Mouse (Mus musculus): Measurements from ENCODE around the gene Ppp1r1b. TPM values are rescaled to one million over a fixed set of nuclear protein-coding genes. Genes with fewer than 3 reads are reported as not detected.

Gene Ppp1r1b
- polyA plus RNA-seq, 2 experiments, result 2.9 to 3.6 TPM

DNA sequence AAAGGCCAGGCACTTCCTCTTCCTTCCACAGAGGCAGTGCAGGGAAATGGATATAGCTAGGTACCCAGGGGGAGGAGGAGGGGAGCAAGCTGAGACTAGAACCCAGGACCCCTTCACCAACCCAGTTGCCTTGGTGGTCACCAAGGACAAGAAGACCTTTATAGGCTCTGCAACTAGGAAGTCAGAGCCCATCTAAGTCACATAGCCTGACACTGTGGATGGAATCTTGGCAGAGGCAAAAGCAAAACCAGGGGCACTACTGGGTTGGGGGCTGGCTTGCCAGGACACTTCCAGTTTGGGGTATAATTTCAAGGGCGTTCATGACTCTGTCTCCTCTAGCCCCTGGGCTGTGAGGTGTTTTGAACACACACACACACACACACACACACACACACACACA, 16.8 kb upstream of the Ppp1r1b start:
- Histone ChIP-seq H3K9ac (ENCODE audit: low read depth, low read length, severe bottlenecking) (no peak overlapping the region), H3K9me3 (ENCODE audit: control insufficient read depth, low read length) (no peaks in the 10 kb centered on the region), H3K4me2 (replicated peaks; ENCODE audit: low read depth, low read length, severe bottlenecking) (no peak overlapping the region), H3K4me1 (ENCODE audit: control insufficient read depth, insufficient read depth, low read length) (peaks cover 5% of the 10 kb centered on the region; the same call in 1 of the 2 replicates), H3K36me3 (ENCODE audit: control insufficient read depth, insufficient read depth, low read length) (no peaks in the 10 kb centered on the region), H3K27ac (replicated peaks; ENCODE audit: low read depth, low read length) (no peak overlapping the region), H3K4me3 (replicated peaks; ENCODE audit: low read length) (no peak overlapping the region), H3K27me3 (ENCODE audit: control insufficient read depth, insufficient read depth, low read length) (peaks cover 100% of the 10 kb centered on the region)
- ATAC-seq (ENCODE audit: low FRiP score, low read depth), result no peak
- WGBS, result 50% methylated on average over 1 of the region's 1 CpGs
- no peak for TF ChIP-seq POLR2A (IDR thresholded peaks at IDR 0.05; ENCODE audit: borderline replicate concordance, extremely low read depth, insufficient read depth, insufficient read length)
- no peak for DNase-seq (ENCODE audit: low spot score)

DNA sequence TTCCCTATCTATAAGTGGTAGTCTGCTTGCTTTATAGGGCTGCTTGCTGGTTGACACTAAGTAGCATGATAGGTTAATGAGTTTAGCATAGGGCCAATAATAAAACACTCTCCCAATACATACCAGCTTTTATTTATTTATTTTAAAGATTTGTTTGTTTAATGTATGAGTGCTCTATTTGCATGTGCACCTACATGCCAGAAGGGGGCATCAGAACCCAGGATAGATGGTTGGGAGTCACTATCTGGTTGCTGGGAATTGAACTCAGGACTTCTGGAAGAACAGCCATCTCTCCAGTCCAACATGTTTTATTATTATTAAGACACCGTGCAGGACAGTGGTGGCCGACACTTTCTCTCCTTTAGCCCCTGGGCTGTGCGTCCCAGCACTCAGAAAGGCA, 16.0 kb upstream of the Ppp1r1b start:
- H3K4me3 ChIP-seq (replicated peaks; ENCODE audit: low read length), result no peak overlapping the region
- H3K9me3 ChIP-seq (ENCODE audit: control insufficient read depth, low read length), result no peaks in the 10 kb centered on the region
- ATAC-seq (ENCODE audit: low FRiP score, low read depth) (no peak), DNase-seq (ENCODE audit: low spot score) (no peak)
- no peak overlapping the region for H3K4me2 ChIP-seq (replicated peaks; ENCODE audit: low read depth, low read length, severe bottlenecking)
- no peak for TF ChIP-seq POLR2A (IDR thresholded peaks at IDR 0.05; ENCODE audit: borderline replicate concordance, extremely low read depth, insufficient read depth, insufficient read length)
- peaks cover 3% of the 10 kb centered on the region; the same call in 1 of the 2 replicates for H3K4me1 ChIP-seq (ENCODE audit: control insufficient read depth, insufficient read depth, low read length)
- H3K27ac ChIP-seq (replicated peaks; ENCODE audit: low read depth, low read length), result no peak overlapping the region
- no peak overlapping the region for H3K9ac ChIP-seq (ENCODE audit: low read depth, low read length, severe bottlenecking)
- 83% methylated on average over 3 of the region's 3 CpGs for WGBS
- no peaks in the 10 kb centered on the region for H3K36me3 ChIP-seq (ENCODE audit: control insufficient read depth, insufficient read depth, low read length)
- peaks cover 100% of the 10 kb centered on the region for H3K27me3 ChIP-seq (ENCODE audit: control insufficient read depth, insufficient read depth, low read length)

DNA sequence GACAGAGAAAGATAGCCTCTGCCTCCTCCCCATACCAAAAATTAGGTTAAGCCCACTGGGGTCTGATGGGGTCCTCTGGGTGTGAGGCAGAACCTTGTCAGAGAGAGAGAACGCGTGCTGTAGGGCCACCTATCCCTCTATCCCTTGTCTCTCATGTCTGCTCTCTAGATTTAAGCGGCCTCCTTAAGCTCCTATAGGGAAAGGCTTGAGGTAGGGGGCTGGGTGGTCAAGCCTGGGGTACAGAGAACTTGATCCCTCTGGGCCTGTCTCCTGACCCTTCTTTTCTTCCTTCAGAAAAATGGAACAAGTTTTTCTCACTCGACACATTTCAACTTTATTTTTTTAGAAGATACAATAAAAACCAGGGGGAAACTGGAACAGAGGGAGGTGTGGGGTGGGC, 15.4 kb upstream of the Ppp1r1b start:
- DNase-seq (ENCODE audit: low spot score) (no peak), ATAC-seq (ENCODE audit: low FRiP score, low read depth) (no peak)
- no peak overlapping the region for H3K4me3 ChIP-seq (replicated peaks; ENCODE audit: low read length)
- peaks cover 100% of the 10 kb centered on the region for H3K27me3 ChIP-seq (ENCODE audit: control insufficient read depth, insufficient read depth, low read length)
- H3K27ac ChIP-seq (replicated peaks; ENCODE audit: low read depth, low read length), result no peak overlapping the region
- no peak for TF ChIP-seq POLR2A (IDR thresholded peaks at IDR 0.05; ENCODE audit: borderline replicate concordance, extremely low read depth, insufficient read depth, insufficient read length)
- no peaks in the 10 kb centered on the region for H3K36me3 ChIP-seq (ENCODE audit: control insufficient read depth, insufficient read depth, low read length)
- no peaks in the 10 kb centered on the region for H3K9me3 ChIP-seq (ENCODE audit: control insufficient read depth, low read length)
- H3K4me1 ChIP-seq (ENCODE audit: control insufficient read depth, insufficient read depth, low read length), result no peaks in the 10 kb centered on the region; the same call in 1 of the 2 replicates
- no peak overlapping the region for H3K9ac ChIP-seq (ENCODE audit: low read depth, low read length, severe bottlenecking)
- WGBS, result 58% methylated on average over 4 of the region's 4 CpGs
- H3K4me2 ChIP-seq (replicated peaks; ENCODE audit: low read depth, low read length, severe bottlenecking), result no peak overlapping the region

DNA sequence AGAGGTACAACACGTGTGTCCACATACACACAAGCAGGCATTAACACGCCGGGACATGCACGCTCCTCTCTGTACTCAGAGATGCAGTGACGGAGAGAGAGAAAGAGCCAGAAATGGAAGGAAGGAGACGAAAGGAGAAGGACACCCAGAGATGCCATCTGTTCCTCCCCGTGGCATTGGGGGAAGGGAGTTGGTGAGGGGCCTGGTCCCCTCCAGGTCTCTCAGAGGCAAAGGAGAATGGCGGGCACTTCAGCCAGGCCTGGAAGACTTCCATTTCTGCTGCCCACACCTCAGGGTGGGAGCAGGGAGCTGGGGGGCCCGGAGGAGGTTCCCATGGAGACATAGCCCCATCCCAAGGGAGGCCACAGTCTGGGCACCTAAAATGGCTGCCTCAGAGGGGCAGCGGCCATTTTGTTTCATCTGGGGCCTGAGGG, 14.9 kb upstream of the Ppp1r1b start:
- no peaks in the 10 kb centered on the region for H3K36me3 ChIP-seq (ENCODE audit: control insufficient read depth, insufficient read depth, low read length)
- no peak overlapping the region for H3K27ac ChIP-seq (replicated peaks; ENCODE audit: low read depth, low read length)
- WGBS, result 76% methylated on average over 10 of the region's 10 CpGs
- H3K9ac ChIP-seq (ENCODE audit: low read depth, low read length, severe bottlenecking), result no peak overlapping the region
- no peaks in the 10 kb centered on the region for H3K9me3 ChIP-seq (ENCODE audit: control insufficient read depth, low read length)
- DNase-seq (ENCODE audit: low spot score) (no peak), ATAC-seq (ENCODE audit: low FRiP score, low read depth) (no peak)
- no peak overlapping the region for H3K4me2 ChIP-seq (replicated peaks; ENCODE audit: low read depth, low read length, severe bottlenecking)
- H3K4me1 ChIP-seq (ENCODE audit: control insufficient read depth, insufficient read depth, low read length), result no peaks in the 10 kb centered on the region; the same call in 1 of the 2 replicates
- H3K27me3 ChIP-seq (ENCODE audit: control insufficient read depth, insufficient read depth, low read length), result peaks cover 100% of the 10 kb centered on the region
- no peak overlapping the region for H3K4me3 ChIP-seq (replicated peaks; ENCODE audit: low read length)
- no peak for TF ChIP-seq POLR2A (IDR thresholded peaks at IDR 0.05; ENCODE audit: borderline replicate concordance, extremely low read depth, insufficient read depth, insufficient read length)

DNA sequence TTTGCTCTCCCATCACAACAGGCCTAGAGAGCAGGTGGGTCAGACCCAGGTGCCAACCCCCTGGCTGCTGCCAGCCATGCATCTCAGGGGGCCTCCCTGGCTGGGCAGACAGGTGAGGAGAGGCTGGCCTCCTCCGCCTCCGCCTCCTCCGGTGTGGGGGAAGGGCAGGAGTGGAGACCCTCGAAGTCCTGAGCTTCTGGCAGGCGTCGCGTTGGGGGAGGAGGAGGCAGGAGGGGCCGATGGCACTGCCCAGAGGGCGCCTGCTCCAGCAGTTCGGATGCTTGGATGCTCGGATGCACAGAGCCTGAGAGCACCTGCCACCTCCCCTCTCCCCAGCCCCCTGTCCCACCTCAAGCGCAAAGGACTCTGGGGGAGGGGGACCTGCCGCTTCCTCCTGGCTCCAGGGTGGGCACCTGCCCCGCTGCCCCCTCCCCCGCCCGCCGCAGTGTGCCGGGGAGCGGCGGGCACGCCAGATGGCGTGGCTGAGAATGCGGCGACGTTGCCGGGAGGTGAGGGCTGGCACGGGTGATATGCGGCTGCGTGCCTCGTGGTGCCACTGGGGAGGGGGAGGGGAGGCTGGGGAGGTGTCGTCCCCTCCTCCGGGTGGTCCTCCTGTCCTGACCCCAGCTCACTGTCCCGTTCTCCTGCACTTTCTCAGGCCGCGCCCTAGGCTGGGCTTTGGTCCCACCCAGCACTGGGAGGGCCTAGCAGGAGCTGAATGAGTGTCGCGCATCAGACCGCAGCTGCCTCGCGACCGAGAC, 14.0 kb upstream of the Ppp1r1b start:
- ATAC-seq (ENCODE audit: low FRiP score, low read depth) (no peak), DNase-seq (ENCODE audit: low spot score) (no peak)
- 2% methylated on average over 19 of the region's 41 CpGs for WGBS
- Histone ChIP-seq H3K4me3 (replicated peaks; ENCODE audit: low read length) (no peak overlapping the region; the same call in 1 of the 2 replicates), H3K9ac (ENCODE audit: low read depth, low read length, severe bottlenecking) (no peak overlapping the region), H3K4me2 (replicated peaks; ENCODE audit: low read depth, low read length, severe bottlenecking) (peak overlapping the region; percentile 25; the same call in 1 of the 2 replicates), H3K27ac (replicated peaks; ENCODE audit: low read depth, low read length) (no peak overlapping the region), H3K27me3 (ENCODE audit: control insufficient read depth, insufficient read depth, low read length) (peaks cover 99% of the 10 kb centered on the region), H3K9me3 (ENCODE audit: control insufficient read depth, low read length) (no peaks in the 10 kb centered on the region), H3K4me1 (ENCODE audit: control insufficient read depth, insufficient read depth, low read length) (peaks cover 2% of the 10 kb centered on the region; the same call in 1 of the 2 replicates), H3K36me3 (ENCODE audit: control insufficient read depth, insufficient read depth, low read length) (no peaks in the 10 kb centered on the region)
- no peak for TF ChIP-seq POLR2A (IDR thresholded peaks at IDR 0.05; ENCODE audit: borderline replicate concordance, extremely low read depth, insufficient read depth, insufficient read length)
